Mouse (Mus musculus) cerebellum, adult 2 months (tissue): Measurements from ENCODE around the gene Ms4a5. TPM values are rescaled to one million over a fixed set of nuclear protein-coding genes. Genes with fewer than 3 reads are reported as not detected.

Source experiments
- DNase-seq, 2 experiments: peaks; one replicate each; pipeline ENCODE4 v3.0.0; 2021
- H3K27ac ChIP-seq: fragments of 200-500 bp; 2 replicates; pipeline ENCODE4 v1.5.1; 2012; ENCODE audit warnings: low read length, control low read depth, inconsistent platforms; ENCODE audit not compliant: insufficient read depth
- H3K27me3 ChIP-seq: fragments of 200-500 bp; 2 replicates; pipeline ENCODE4 v1.6.1; 2012; ENCODE audit warnings: inconsistent platforms, mild to moderate bottlenecking, low read length, moderate library complexity; ENCODE audit not compliant: control insufficient read depth, insufficient read depth
- H3K4me1 ChIP-seq: fragments of 200-500 bp; 2 replicates; pipeline ENCODE4 v1.6.1; 2011; ENCODE audit warnings: low read length; ENCODE audit not compliant: control insufficient read depth, insufficient read depth
- H3K4me3 ChIP-seq: fragments of 200-500 bp; replicated peaks from 2 replicates; pipeline ENCODE3; 2011; ENCODE audit warnings: mild to moderate bottlenecking, low read depth, low read length, control low read depth; ENCODE audit not compliant: insufficient read depth
- CTCF ChIP-seq: fragments of 200-500 bp; IDR thresholded peaks from 2 replicates; pipeline ENCODE4 v1.5.1; 2011; ENCODE audit warnings: low read depth, mild to moderate bottlenecking, control low read depth, low read length, moderate library complexity, borderline replicate concordance; ENCODE audit not compliant: insufficient read depth
- POLR2A ChIP-seq: fragments of 200-500 bp; IDR thresholded peaks from 2 replicates; pipeline ENCODE4 v1.6.1; 2011; ENCODE audit warnings: low read length, control low read depth, borderline replicate concordance; ENCODE audit not compliant: insufficient read depth
- WGBS: fragments of 180-500 bp; shearing (Covaris S2); methylation state at CpG from one replicate; pipeline ENCODE4 v1.1.7; 2018; 5-methylcytosine and 5-hydroxymethylcytosine counted together
- polyA plus RNA-seq: library from polyadenylated mRNA; depleted of rRNA; stranded (reverse); fragments of >200 nt; gene quantifications from 2 replicates; pipeline ENCODE4 v1.2.3, GENCODE M21; 2012; rRNA removed

Ms4a5 gene
- polyA plus RNA-seq, 1 experiment = not detected

DNA sequence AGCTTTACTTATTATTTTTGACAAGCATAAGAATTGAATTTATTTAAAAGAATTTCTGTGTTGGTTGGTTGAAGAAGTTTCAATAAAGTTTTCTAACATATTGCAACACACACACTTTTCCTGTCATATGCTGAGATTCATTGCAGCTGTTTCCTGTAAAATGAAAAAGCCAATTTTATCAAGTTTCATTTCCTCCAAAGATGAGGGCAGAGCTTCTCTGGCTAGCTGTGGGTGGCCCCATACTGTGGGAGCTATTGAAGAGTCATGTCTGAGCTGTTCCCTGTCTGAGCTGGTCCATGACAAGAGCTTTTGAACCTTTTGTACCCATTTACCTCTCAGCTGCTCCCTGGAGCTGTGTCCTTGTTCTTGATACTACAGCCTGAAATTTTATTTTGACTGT lies 39.4 kb downstream of the Ms4a5 start:
- H3K27me3 ChIP-seq = no peaks in the 10 kb centered on the region
- H3K4me1 ChIP-seq = no peaks in the 10 kb centered on the region
- TF ChIP-seq CTCF (no peak), POLR2A (no peak)
- DNase-seq = no peak
- H3K4me3 ChIP-seq = no peak overlapping the region
- no peak overlapping the region for H3K27ac ChIP-seq

DNA sequence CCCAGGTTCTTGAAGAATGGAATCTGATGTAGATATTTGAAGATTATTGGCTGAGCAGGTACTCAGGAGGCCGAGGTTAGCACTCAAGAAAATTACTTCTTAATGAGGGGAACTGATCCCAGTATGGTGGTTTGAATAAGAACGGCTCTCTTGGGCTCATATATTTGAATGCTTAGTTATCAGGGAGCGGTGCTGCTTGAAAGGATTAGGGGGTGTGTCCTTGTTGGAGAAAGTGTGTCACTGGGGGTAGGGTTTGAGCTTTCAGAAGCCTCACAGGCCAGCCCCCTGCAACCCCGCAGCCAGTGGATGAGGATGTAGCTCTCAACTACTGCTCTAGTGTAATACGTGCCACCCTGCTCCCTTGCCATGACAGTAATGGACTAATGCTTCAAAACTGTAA lies 41.1 kb downstream of the Ms4a5 start:
- 58% methylated on average over 5 of the region's 5 CpGs for WGBS
- Histone ChIP-seq H3K4me1 (no peaks in the 10 kb centered on the region), H3K27me3 (no peaks in the 10 kb centered on the region), H3K27ac (no peak overlapping the region), H3K4me3 (no peak overlapping the region)
- TF ChIP-seq POLR2A = no peak
- TF ChIP-seq CTCF = no peak
- DNase-seq = no peak

DNA sequence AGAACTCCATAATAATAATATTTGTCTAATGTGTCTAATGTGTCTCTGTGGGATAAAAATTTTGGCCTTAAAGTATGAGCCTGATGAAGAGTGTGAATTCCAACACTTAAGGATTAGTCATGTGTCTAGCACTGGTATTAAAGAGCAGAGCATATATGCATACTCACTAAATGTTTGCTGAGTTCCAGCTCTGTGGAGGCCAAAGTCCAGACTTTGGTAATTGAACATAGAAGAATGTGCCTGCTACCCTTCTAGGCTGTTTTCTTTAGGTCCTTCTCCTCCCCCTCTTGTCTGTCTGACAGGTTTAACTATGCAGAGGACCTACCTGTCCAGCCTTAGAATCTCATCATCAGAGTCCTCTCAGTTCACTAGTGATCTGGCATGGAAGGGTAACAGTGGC lies 47.9 kb downstream of the Ms4a5 start:
- H3K27me3 ChIP-seq = no peaks in the 10 kb centered on the region
- no peak for DNase-seq
- H3K4me3 ChIP-seq = no peak overlapping the region
- no peak overlapping the region for H3K27ac ChIP-seq
- TF ChIP-seq CTCF = no peak
- no peak for TF ChIP-seq POLR2A
- no peaks in the 10 kb centered on the region for H3K4me1 ChIP-seq

DNA sequence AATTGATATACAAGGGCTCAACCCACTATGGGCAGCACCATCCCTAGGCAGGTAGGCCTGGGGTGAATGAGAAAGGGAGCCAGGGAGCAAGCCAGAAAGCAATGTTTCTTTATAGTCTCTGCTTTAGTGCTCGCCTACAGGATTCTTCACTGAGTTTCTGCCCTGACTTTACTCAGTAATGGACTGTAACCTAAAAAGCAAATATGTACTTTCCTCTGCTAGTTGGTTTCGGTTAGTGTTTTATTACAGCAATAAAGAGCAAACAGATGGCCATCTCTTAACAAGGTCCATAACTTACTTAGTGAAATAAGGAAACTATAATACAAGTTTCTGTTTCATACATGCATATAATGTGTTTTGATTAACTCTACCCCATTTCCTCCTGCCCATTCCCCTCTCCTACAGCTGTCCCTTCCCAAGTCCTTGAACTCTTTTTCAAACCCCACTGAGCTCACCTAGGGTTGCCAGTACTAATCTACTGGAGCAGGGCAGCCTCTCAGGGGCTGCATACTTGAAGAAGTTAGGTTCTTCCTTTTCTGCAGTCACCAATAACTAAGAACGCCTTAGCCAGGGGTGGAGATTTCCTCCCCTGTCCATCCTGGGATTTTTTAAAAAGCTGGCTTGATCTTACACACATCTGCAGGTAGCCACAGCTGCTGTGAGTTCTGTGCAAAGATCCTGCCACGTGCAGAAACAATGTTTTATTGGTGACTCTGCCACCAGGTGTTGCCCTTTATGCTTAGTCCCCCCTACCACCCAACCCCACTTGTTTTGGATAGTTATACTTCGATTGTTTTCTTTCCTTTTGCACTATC lies 48.5 kb downstream of the Ms4a5 start:
- H3K4me1 ChIP-seq = no peaks in the 10 kb centered on the region
- H3K27me3 ChIP-seq = no peaks in the 10 kb centered on the region
- no peak overlapping the region for H3K27ac ChIP-seq
- WGBS = 62% methylated on average over 5 of the region's 5 CpGs
- no peak overlapping the region for H3K4me3 ChIP-seq
- TF ChIP-seq CTCF = no peak
- no peak for TF ChIP-seq POLR2A
- no peak for DNase-seq

DNA sequence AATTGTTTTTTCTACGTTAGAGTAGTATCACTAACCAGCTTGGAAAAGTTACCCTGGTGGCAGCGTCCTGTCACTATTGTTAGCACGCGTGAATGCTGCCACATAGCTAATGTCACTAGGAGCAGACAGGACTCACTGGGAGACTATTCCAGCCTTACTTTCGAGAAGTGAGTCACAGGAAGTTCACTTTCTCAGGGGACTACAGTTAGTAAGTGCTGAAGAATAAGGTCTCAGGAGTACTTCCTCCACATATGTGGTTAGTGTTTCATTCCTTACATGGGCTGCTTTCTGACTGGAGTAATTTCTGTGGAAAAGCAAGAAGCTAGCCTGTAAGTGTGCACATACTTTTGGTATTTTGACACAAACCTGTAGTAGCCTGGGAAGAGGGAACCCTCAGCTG lies 49.4 kb downstream of the Ms4a5 start:
- Histone ChIP-seq H3K27ac (no peak overlapping the region), H3K4me1 (no peaks in the 10 kb centered on the region), H3K27me3 (no peaks in the 10 kb centered on the region), H3K4me3 (no peak overlapping the region)
- WGBS = 68% methylated on average over 5 of the region's 5 CpGs
- no peak for DNase-seq
- TF ChIP-seq POLR2A (no peak), CTCF (no peak)

DNA sequence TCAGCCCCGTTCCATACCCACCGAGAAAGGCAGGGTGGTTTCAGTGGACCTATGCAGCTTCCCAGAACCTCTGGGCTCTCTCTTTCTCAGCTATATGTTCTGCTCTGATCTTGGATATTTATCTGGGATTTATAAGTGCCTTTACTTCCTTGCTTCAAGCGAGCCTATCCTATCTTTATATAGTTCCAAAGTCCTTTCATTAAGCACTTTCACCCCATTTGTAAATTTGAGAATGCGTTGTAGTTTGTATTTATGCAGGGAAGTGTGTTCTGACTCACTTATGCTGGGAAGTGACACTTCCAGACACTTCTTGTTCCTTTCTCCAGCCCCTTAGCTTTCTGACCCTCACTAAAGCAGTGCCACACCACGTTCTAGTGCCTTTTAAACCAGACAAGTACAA lies 51.3 kb downstream of the Ms4a5 start, which contains the start of gene Ms4a12:
Gene Ms4a12 (minus strand): TSS at position 101 of the 400 bp plus-strand sequence.
- WGBS = 67% methylated on average over 5 of the region's 5 CpGs

More for the DNA sequence above, 51.3 kb downstream of the Ms4a5 start, which contains the start of gene Ms4a12:
- TF ChIP-seq CTCF = no peak
- TF ChIP-seq POLR2A = no peak
- Histone ChIP-seq H3K4me1 (no peaks in the 10 kb centered on the region), H3K27me3 (no peaks in the 10 kb centered on the region), H3K4me3 (no peak within 1 kb of the TSS), H3K27ac (no peak within 1 kb of the TSS)
- DNase-seq = no peak

Other genes starting within 250 kb of the Ms4a5 start
- gene Ms4a8a, start 202.8 kb downstream of the Ms4a5 start, polyA plus RNA-seq = not detected in 2 replicates
- gene 1700017D01Rik, start 153.0 kb downstream of the Ms4a5 start, polyA plus RNA-seq = not detected in 2 replicates
- not detected in 2 replicates for gene 1700025F22Rik, start 118.6 kb downstream of the Ms4a5 start, polyA plus RNA-seq
- not detected in 2 replicates for gene Ms4a13, start 87.1 kb downstream of the Ms4a5 start, polyA plus RNA-seq
- not detected in 2 replicates for gene Ms4a12, start 51.4 kb downstream of the Ms4a5 start, polyA plus RNA-seq
- gene Ms4a1, start 17.6 kb downstream of the Ms4a5 start, polyA plus RNA-seq = 0.05 and 0.10 TPM in 2 replicates
- 0.07 and 0.13 TPM in 2 replicates for gene Ms4a14, start 30.6 kb upstream of the Ms4a5 start, polyA plus RNA-seq
- 0.33 and 0.71 TPM in 2 replicates for gene Ms4a7, start 52.3 kb upstream of the Ms4a5 start, polyA plus RNA-seq
- gene Ms4a4a, start 91.7 kb upstream of the Ms4a5 start, polyA plus RNA-seq = 0.14 and 0.31 TPM in 2 replicates
- gene Ms4a4c, start 120.9 kb upstream of the Ms4a5 start, polyA plus RNA-seq = 0.18 TPM in 1 of 2 replicates, not detected in the other
- 0.16 and 0.24 TPM in 2 replicates for gene Ms4a4b, start 159.7 kb upstream of the Ms4a5 start, polyA plus RNA-seq
- 0.25 and 0.32 TPM in 2 replicates for gene Ms4a6c, start 185.5 kb upstream of the Ms4a5 start, polyA plus RNA-seq
- gene Gm8369, start 202.1 kb upstream of the Ms4a5 start, polyA plus RNA-seq = not detected in 2 replicates
- 0.43 and 0.57 TPM in 2 replicates for gene Ms4a6b, start 232.6 kb upstream of the Ms4a5 start, polyA plus RNA-seq